Mouse (Mus musculus) embryo, embryonic 10 days (tissue): Measurements from ENCODE around the gene Pdia4.
A peak's percentile ranks its signal among the peaks of the same experiment; 100 is the strongest.
"Not testable (repeated sequence)": the region's sequence is repeated elsewhere in the genome, so short reads cannot be mapped to it uniquely, and the experiment has no call there.

ENCODE experiments used
- DNase-seq: peaks from one replicate; pipeline ENCODE4 v3.0.0-alpha.2; 2015; ENCODE audit warnings: low spot score

Gene Pdia4

GRCm38 (mm10) chr6:47811324-47811723, 1.9 kb downstream of the Pdia4 start:
- DNase-seq, result no peak

- DNase-seq, result peak; percentile 27
These were observed 3.0 kb downstream of the Pdia4 start for GRCm38 (mm10) chr6:47810181-47810580.

- DNase-seq, result no peak
These were observed 4.2 kb downstream of the Pdia4 start for GRCm38 (mm10) chr6:47809053-47809452.

GRCm38 (mm10) chr6:47808545-47808944, 4.7 kb downstream of the Pdia4 start:
- no peak for DNase-seq

- no peak for DNase-seq
These were observed 5.8 kb downstream of the Pdia4 start for GRCm38 (mm10) chr6:47807419-47807818.

GRCm38 (mm10) chr6:47805520-47805919, 7.7 kb downstream of the Pdia4 start:
- DNase-seq, result no peak

- DNase-seq, result peak; percentile 80
These were observed 14.2 kb downstream of the Pdia4 start for GRCm38 (mm10) chr6:47799079-47799478.

GRCm38 (mm10) chr6:47794106-47794830, 19.0 kb downstream of the Pdia4 start:
- DNase-seq, result peak; percentile 52

- DNase-seq, result no peak
These were observed 19.9 kb downstream of the Pdia4 start for GRCm38 (mm10) chr6:47793284-47793683.

GRCm38 (mm10) chr6:47792533-47792932, 20.7 kb downstream of the Pdia4 start:
- no peak for DNase-seq

- no peak for DNase-seq
These were observed 22.5 kb downstream of the Pdia4 start for GRCm38 (mm10) chr6:47790745-47791144.

- DNase-seq, result peak; percentile 17
These were observed 24.4 kb downstream of the Pdia4 start for GRCm38 (mm10) chr6:47788821-47789220.

GRCm38 (mm10) chr6:47787941-47788736, 25.1 kb downstream of the Pdia4 start:
- DNase-seq, result peak; percentile 93

- no peak for DNase-seq
These were observed 28.4 kb downstream of the Pdia4 start for GRCm38 (mm10) chr6:47784707-47785412.

GRCm38 (mm10) chr6:47781091-47781968, 31.9 kb downstream of the Pdia4 start:
- peak; percentile 74 for DNase-seq

GRCm38 (mm10) chr6:47780576-47781013, 32.6 kb downstream of the Pdia4 start:
- DNase-seq, result no peak

- DNase-seq, result peak; percentile 3
These were observed 41.5 kb downstream of the Pdia4 start for GRCm38 (mm10) chr6:47771760-47772159.

- not testable (repeated sequence) for DNase-seq
These were observed 42.1 kb downstream of the Pdia4 start for GRCm38 (mm10) chr6:47771113-47771512.

- not testable (repeated sequence) for DNase-seq
These were observed 43.4 kb downstream of the Pdia4 start for GRCm38 (mm10) chr6:47769861-47770260.

- not testable (repeated sequence) for DNase-seq
These were observed 44.7 kb downstream of the Pdia4 start for GRCm38 (mm10) chr6:47768520-47768919.

GRCm38 (mm10) chr6:47767355-47767754, 45.9 kb downstream of the Pdia4 start:
- not testable (repeated sequence) for DNase-seq
